Mouse (Mus musculus) hematopoietic stem cell, adult 5-6 weeks (primary cell): ENCODE measurements around the gene Cd93. TPM values are rescaled to one million over a fixed set of nuclear protein-coding genes. Genes with fewer than 3 reads are reported as not detected.

Experiments
- ATAC-seq, 2 experiments: fragments of 125-278 bp in 1 of 2; replicated peaks in 1 of 2; 2 replicates each; pipeline ENCODE4 v1.8.0; 2016 to 2017; ENCODE audit warnings: inconsistent platforms in 2 of 2, mild to moderate bottlenecking in 2 of 2, moderate number of reproducible peaks in 2 of 2, low read depth in 1 of 2, moderate TSS enrichment in 1 of 2; ENCODE audit not compliant: low FRiP score in 2 of 2, poor library complexity in 2 of 2, severe bottlenecking in 2 of 2, insufficient read depth in 1 of 2, low TSS enrichment in 1 of 2
- total RNA-seq: library from RNA; stranded (forward); fragments of 172-1452, 232-1000 nt; gene quantifications from 2 replicates; pipeline ENCODE4 v1.2.3, GENCODE M21; 2017

Gene Cd93
- 145 and 146 TPM in 2 replicates for total RNA-seq

- ATAC-seq = peak; percentile 81 to 82
Measured at GRCm38 (mm10) chr2:148443249-148443958, at the start of gene Cd93. Gene Cd93, minus strand, starts transcription at chr2:148443563.

GRCm38 (mm10) chr2:148492108-148492507 lies 48.7 kb upstream of the Cd93 start:
- peak; percentile 19 to 57; a peak in 3 of 4 replicates for ATAC-seq

GRCm38 (mm10) chr2:148490150-148490549 lies 46.8 kb upstream of the Cd93 start:
- no peak for ATAC-seq

GRCm38 (mm10) chr2:148488885-148489284 lies 45.5 kb upstream of the Cd93 start:
- peak; percentile 73 to 77 for ATAC-seq

GRCm38 (mm10) chr2:148485576-148485975 lies 42.2 kb upstream of the Cd93 start:
- no peak for ATAC-seq

- ATAC-seq = no peak
Measured at GRCm38 (mm10) chr2:148480376-148480775, 37.0 kb upstream of the Cd93 start.

GRCm38 (mm10) chr2:148478141-148478701 lies 34.9 kb upstream of the Cd93 start:
- peak in 1 of 2 experiments; percentile 39; a peak in 2 of 4 replicates for ATAC-seq

- ATAC-seq = no peak
Measured at GRCm38 (mm10) chr2:148477346-148477745, 34.0 kb upstream of the Cd93 start.

- no peak for ATAC-seq
Measured at GRCm38 (mm10) chr2:148476576-148476975, 33.2 kb upstream of the Cd93 start.

GRCm38 (mm10) chr2:148475879-148476495 lies 32.6 kb upstream of the Cd93 start:
- ATAC-seq = no peak

- ATAC-seq = no peak
Measured at GRCm38 (mm10) chr2:148469341-148470238, 26.2 kb upstream of the Cd93 start.

- ATAC-seq = no peak
Measured at GRCm38 (mm10) chr2:148467921-148468440, 24.6 kb upstream of the Cd93 start.

GRCm38 (mm10) chr2:148455341-148455740 lies 12.0 kb upstream of the Cd93 start:
- no peak for ATAC-seq

- no peak for ATAC-seq
Measured at GRCm38 (mm10) chr2:148454014-148454542, 10.7 kb upstream of the Cd93 start.

GRCm38 (mm10) chr2:148453061-148453460 lies 9.7 kb upstream of the Cd93 start:
- no peak for ATAC-seq

- no peak for ATAC-seq
Measured at GRCm38 (mm10) chr2:148451498-148451897, 8.1 kb upstream of the Cd93 start.

- ATAC-seq = no peak
Measured at GRCm38 (mm10) chr2:148450616-148451015, 7.3 kb upstream of the Cd93 start.
